Mouse (Mus musculus) kidney, embryonic 16.5 days (tissue): Measurements from ENCODE around the gene Slc4a3. TPM values are rescaled to one million over a fixed set of nuclear protein-coding genes. Genes with fewer than 3 reads are reported as not detected.

Experiments
- ATAC-seq: fragments of 200-750 bp; cut with Nextera tagmentation; 2 replicates; pipeline ENCODE4 v1.8.0; 2017; ENCODE audit warnings: moderate TSS enrichment; ENCODE audit not compliant: low FRiP score, low TSS enrichment
- H3K27ac ChIP-seq: fragments of 300-500 bp; sonication (generic); 2 replicates; pipeline ENCODE4 v1.5.1; 2014; ENCODE audit warnings: low read length
- H3K27me3 ChIP-seq: fragments of 300-500 bp; sonication (generic); 2 replicates; pipeline ENCODE4 v1.6.1; 2014; ENCODE audit warnings: low read length, control low read depth, mixed read lengths; ENCODE audit not compliant: insufficient read depth
- H3K36me3 ChIP-seq: fragments of 300-500 bp; sonication (generic); 2 replicates; pipeline ENCODE4 v1.6.1; 2014; ENCODE audit warnings: low read length, control low read depth, mixed read lengths; ENCODE audit not compliant: insufficient read depth
- H3K4me1 ChIP-seq: fragments of 300-500 bp; sonication (generic); 2 replicates; pipeline ENCODE4 v1.6.1; 2014; ENCODE audit warnings: low read length, control low read depth, mixed read lengths; ENCODE audit not compliant: insufficient read depth
- H3K4me2 ChIP-seq: fragments of 300-500 bp; sonication (generic); replicated peaks from 2 replicates; pipeline ENCODE4 v1.6.1; 2014; ENCODE audit warnings: low read depth, low read length
- H3K4me3 ChIP-seq: fragments of 300-500 bp; sonication (generic); 2 replicates; pipeline ENCODE4 v1.5.1; 2014; ENCODE audit warnings: mild to moderate bottlenecking, low read length
- H3K9ac ChIP-seq: fragments of 300-500 bp; sonication (generic); replicated peaks from 2 replicates; pipeline ENCODE4 v1.6.1; 2014; ENCODE audit warnings: low read length
- H3K9me3 ChIP-seq: fragments of 300-500 bp; sonication (generic); 2 replicates; pipeline ENCODE4 v1.6.1; 2016; ENCODE audit warnings: low read length, control low read depth
- WGBS: fragments of 180-500 bp; shearing (Covaris S2); extraction: QIAGEN DNeasy Blood & Tissue Kit; methylation state at CpG from one replicate; pipeline ENCODE4 v1.1.7; 2014; 5-methylcytosine and 5-hydroxymethylcytosine counted together
- polyA plus RNA-seq: library from polyadenylated mRNA; unstranded; fragments of >200 nt; fragmentation: Nextera tagmentation; extraction: Ambion mirVana; gene quantifications from 2 replicates; pipeline ENCODE4 v1.2.1, GENCODE M21; 2015

The Slc4a3 gene
- polyA plus RNA-seq, 1 experiment from 2014 or later: 24.9 TPM

DNA sequence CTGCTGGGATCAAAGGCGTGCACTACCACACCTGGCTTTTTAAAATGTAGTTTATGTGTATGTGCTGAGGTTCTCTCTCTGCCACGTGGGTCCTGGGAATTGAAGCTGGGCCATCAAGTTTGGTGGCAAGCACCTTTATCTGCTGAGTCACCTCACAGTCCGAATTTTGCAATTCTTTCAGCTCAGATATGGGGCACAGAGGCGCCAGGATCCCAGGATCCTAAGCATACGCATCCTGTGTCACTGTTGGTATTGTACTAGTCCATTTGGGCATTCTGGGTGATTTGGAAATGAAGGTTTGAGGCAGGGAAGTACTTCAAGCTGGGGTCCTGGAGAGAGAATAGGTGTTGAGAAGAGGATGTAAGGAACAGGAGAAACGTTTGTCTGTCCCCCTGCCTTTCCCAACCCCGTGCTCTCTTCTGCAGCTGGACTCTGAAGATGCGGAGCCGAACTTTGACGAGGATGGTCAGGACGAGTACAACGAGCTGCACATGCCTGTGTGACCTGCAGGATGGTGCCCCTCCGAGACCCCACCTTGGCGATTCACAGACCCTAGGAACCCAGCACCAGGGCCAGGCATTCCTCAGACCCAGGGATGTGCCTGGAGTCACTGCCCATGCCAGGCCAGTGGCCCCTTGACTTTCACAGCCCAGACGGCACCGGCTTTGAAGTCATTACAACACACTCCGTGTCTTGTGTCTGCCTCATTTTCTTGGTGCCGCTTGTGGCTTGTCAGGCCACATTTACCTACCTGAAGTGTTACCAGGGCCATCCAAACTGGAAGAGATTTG is 12.5 kb downstream of the Slc4a3 start:
- no peaks in the 10 kb centered on the region for H3K27me3 ChIP-seq
- peak overlapping the region; percentile 46; the same call in 1 of the 2 replicates for H3K9ac ChIP-seq
- H3K36me3 ChIP-seq: peaks cover 18% of the 10 kb centered on the region
- H3K4me1 ChIP-seq: peaks cover 12% of the 10 kb centered on the region
- no peak for ATAC-seq
- peaks cover 5% of the 10 kb centered on the region; the same call in 1 of the 2 replicates for H3K9me3 ChIP-seq
- H3K4me3 ChIP-seq: no peak overlapping the region
- H3K4me2 ChIP-seq: no peak overlapping the region
- WGBS: 77% methylated on average over 18 of the region's 18 CpGs
- peak overlapping the region; percentile 84 for H3K27ac ChIP-seq

- H3K36me3 ChIP-seq: peaks cover 12% of the 10 kb centered on the region
- H3K27me3 ChIP-seq: no peaks in the 10 kb centered on the region
- 2% methylated on average over 17 of the region's 17 CpGs for WGBS
- H3K4me2 ChIP-seq: peak overlapping the region; percentile 49
- peaks cover 5% of the 10 kb centered on the region; the same call in 1 of the 2 replicates for H3K9me3 ChIP-seq
- H3K4me1 ChIP-seq: peaks cover 12% of the 10 kb centered on the region
- H3K27ac ChIP-seq: peak overlapping the region; percentile 84
- H3K9ac ChIP-seq: peak overlapping the region; percentile 56
- peak; percentile 96 for ATAC-seq
- H3K4me3 ChIP-seq: peak overlapping the region; percentile 25
Observed at GRCm38 (mm10) chr1:75559212-75559925, 13.3 kb downstream of the Slc4a3 start.

DNA sequence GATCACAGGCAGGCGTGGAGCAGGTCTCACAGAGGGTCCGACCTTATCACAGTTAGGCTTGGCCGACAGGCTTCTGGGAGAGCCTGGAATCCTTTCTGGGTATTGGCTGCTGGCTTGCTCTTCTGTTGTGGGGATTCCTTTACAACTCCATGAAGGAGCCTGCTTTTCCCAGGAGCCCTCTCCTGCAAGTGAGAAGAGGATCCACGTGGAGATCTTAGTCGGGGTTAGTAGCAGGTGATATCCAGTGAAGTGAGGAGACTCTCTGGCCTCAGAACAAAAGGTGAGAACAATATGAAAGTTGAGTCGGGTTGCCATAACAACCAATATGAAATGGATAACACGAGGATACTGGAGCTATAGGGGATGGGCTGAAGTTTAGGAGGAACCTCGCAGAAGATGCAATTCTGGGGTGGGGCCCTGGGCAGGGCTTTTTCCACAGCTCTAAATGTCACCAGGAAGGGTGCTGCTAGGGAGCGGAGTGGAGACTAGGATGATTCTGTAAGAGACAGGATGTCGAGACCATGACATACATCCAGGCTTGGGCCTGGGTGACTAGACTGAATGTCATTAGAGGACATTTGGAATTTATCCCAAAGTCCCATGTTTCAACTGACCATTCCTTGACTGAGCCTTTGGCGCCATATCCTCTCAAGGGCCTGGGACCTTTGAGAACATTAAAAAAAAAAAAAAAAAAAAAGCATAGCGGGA is 14.3 kb downstream of the Slc4a3 start:
- 0 out of 2 replicates have a peak overlapping the region, but pooled peaks have one; percentile 56 for H3K9ac ChIP-seq
- no peak overlapping the region for H3K27ac ChIP-seq
- H3K36me3 ChIP-seq: 0 out of 2 replicates have a peak, but pooled peaks cover 2% of the 10 kb centered on the region
- peaks cover 12% of the 10 kb centered on the region for H3K4me1 ChIP-seq
- H3K9me3 ChIP-seq: peaks cover 5% of the 10 kb centered on the region; the same call in 1 of the 2 replicates
- no peak overlapping the region for H3K4me3 ChIP-seq
- H3K4me2 ChIP-seq: no peak overlapping the region
- WGBS: 79% methylated on average over 12 of the region's 12 CpGs
- H3K27me3 ChIP-seq: no peaks in the 10 kb centered on the region
- no peak for ATAC-seq

GRCm38 (mm10) chr1:75561221-75561897 is 15.3 kb downstream of the Slc4a3 start:
- peaks cover 5% of the 10 kb centered on the region; the same call in 1 of the 2 replicates for H3K9me3 ChIP-seq
- no peak overlapping the region for H3K4me3 ChIP-seq
- H3K27ac ChIP-seq: no peak overlapping the region
- no peak for ATAC-seq
- 33% methylated on average over 4 of the region's 4 CpGs for WGBS
- no peaks in the 10 kb centered on the region for H3K36me3 ChIP-seq
- H3K4me1 ChIP-seq: peaks cover 12% of the 10 kb centered on the region
- no peaks in the 10 kb centered on the region for H3K27me3 ChIP-seq
- no peak overlapping the region for H3K4me2 ChIP-seq
- H3K9ac ChIP-seq: no peak overlapping the region

DNA sequence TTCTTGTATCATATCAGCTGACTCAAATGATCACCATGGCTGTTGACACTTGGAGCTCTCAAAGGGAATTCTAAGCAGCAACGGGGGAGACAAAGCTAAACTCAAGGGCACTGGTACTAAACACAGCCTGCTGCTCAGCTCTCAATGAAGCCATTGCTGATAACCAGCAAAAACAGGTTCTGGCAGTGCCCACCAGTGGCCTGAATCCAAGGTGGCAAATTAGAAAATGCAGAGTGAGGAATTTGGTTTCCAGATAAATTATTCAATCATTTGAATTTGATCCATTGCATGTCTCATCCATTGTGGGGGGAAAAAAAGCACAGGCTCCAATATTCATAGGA is 15.8 kb downstream of the Slc4a3 start:
- Histone ChIP-seq H3K4me3 (no peak overlapping the region), H3K4me2 (no peak overlapping the region), H3K36me3 (no peaks in the 10 kb centered on the region), H3K27ac (no peak overlapping the region), H3K27me3 (no peaks in the 10 kb centered on the region), H3K9ac (no peak overlapping the region), H3K9me3 (peaks cover 5% of the 10 kb centered on the region; the same call in 1 of the 2 replicates), H3K4me1 (peaks cover 12% of the 10 kb centered on the region)
- no peak for ATAC-seq
- WGBS: 47% methylated on average over 1 of the region's 1 CpGs

DNA sequence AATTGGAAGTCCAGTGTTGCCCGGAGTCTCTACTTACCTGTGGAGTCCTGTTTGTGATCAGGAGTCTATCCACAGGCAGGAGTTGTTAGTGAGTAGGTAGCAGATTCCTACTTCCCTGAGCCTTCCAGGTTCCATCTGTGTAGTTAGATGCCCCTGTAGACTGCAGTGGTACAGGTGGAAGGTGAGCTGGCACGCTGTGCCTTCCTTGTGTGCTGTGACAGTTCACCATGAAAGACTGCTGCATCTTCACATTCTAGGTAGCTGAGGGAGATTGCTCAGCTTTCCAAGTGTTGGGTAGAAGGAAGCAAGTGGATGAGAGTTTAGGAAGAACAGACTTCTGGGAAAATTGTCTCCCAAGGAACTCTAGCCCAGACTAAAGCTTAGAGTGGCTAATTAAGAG is 18.0 kb downstream of the Slc4a3 start:
- ATAC-seq: no peak
- 94% methylated on average over 2 of the region's 2 CpGs for WGBS
- Histone ChIP-seq H3K27me3 (no peaks in the 10 kb centered on the region), H3K4me1 (peaks cover 8% of the 10 kb centered on the region), H3K36me3 (no peaks in the 10 kb centered on the region), H3K9me3 (peaks cover 5% of the 10 kb centered on the region; the same call in 1 of the 2 replicates), H3K9ac (no peak overlapping the region), H3K4me3 (no peak overlapping the region), H3K4me2 (no peak overlapping the region), H3K27ac (no peak overlapping the region)

GRCm38 (mm10) chr1:75564916-75565315 is 18.9 kb downstream of the Slc4a3 start:
- Histone ChIP-seq H3K9ac (no peak overlapping the region), H3K4me1 (0 out of 2 replicates have a peak, but pooled peaks cover 2% of the 10 kb centered on the region), H3K9me3 (peaks cover 5% of the 10 kb centered on the region; the same call in 1 of the 2 replicates), H3K27ac (no peak overlapping the region), H3K4me2 (no peak overlapping the region), H3K27me3 (no peaks in the 10 kb centered on the region), H3K36me3 (no peaks in the 10 kb centered on the region), H3K4me3 (no peak overlapping the region)
- no peak for ATAC-seq
- 61% methylated on average over 5 of the region's 5 CpGs for WGBS

- no peak overlapping the region for H3K9ac ChIP-seq
- H3K27me3 ChIP-seq: no peaks in the 10 kb centered on the region
- no peak overlapping the region for H3K4me2 ChIP-seq
- no peaks in the 10 kb centered on the region for H3K4me1 ChIP-seq
- H3K27ac ChIP-seq: no peak overlapping the region
- WGBS: 67% methylated on average over 9 of the region's 9 CpGs
- no peaks in the 10 kb centered on the region for H3K36me3 ChIP-seq
- no peak for ATAC-seq
- H3K4me3 ChIP-seq: no peak overlapping the region
- peaks cover 5% of the 10 kb centered on the region; the same call in 1 of the 2 replicates for H3K9me3 ChIP-seq
Observed at GRCm38 (mm10) chr1:75565616-75566015, 19.6 kb downstream of the Slc4a3 start.

GRCm38 (mm10) chr1:75570403-75570802 is 24.3 kb downstream of the Slc4a3 start:
- no peaks in the 10 kb centered on the region for H3K27me3 ChIP-seq
- no peak overlapping the region for H3K27ac ChIP-seq
- no peak overlapping the region for H3K9ac ChIP-seq
- H3K36me3 ChIP-seq: no peaks in the 10 kb centered on the region
- no peak for ATAC-seq
- H3K9me3 ChIP-seq: no peaks in the 10 kb centered on the region
- 55% methylated on average over 6 of the region's 6 CpGs for WGBS
- H3K4me1 ChIP-seq: no peaks in the 10 kb centered on the region
- no peak overlapping the region for H3K4me2 ChIP-seq
- H3K4me3 ChIP-seq: no peak overlapping the region
